Mouse (Mus musculus) lung, postnatal 14 days (tissue): ENCODE results near the gene Ocln.
A peak's percentile ranks its signal among the peaks of the same experiment; 100 is the strongest.

ENCODE experiments used
- DNase-seq: peaks from one replicate; pipeline ENCODE4 v3.0.0; 2021

The Ocln gene

DNA sequence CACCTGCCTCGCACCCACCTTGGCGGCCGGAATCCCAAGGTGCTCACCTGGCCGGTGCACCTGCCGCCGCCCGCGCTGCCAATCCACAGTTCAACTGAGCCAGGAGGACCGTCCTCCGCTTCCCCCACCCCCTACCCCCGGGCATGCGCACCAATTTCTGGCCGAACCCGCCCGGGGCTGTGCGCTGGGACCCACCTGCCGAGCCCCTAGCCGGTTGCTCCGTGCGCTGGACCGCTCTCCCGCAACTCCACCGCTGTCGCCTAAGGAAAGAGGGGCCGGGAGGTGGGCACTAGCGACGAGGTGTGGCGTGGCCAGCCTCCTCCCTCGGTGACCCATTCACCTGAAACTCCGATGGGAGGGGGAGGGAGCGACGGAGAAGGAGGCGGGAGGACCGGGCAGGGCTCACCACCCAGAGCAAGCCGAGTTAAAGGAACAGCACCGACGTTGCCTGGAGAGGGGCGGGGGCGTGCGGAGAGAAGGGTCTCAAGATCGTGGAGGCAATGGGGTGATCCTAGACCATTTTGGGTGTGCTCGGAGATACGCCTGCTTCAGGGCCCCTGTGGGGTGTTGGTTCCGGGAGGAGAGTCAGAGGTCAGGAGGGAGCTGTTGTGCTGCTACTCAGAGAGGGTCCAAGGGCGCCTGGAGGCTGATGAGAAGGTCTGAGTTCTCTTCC is at the start of gene Ocln:
Ocln (minus strand) TSS at position 350 of the 673 bp plus-strand sequence.
- peak; percentile 69 for DNase-seq

DNA sequence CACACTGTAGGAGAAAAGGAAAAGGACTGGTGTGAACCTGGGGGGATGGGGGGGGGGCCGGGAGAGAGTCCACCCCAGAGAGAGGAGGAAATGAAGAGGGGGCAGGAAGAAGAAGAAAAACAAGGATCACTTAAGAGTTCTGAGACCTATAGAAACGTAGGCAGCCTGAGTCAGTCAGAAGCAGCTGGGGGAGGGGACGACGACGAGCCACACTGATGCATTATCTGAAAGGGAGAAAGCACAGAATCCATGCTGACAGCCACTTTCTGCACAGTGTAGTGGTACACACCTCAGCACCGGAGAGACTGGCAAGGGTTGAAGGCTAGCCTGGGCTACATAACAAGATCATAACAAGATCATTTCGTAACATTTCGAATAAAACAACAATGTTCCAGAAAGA is 48.5 kb upstream of the Ocln start:
- no peak for DNase-seq

DNA sequence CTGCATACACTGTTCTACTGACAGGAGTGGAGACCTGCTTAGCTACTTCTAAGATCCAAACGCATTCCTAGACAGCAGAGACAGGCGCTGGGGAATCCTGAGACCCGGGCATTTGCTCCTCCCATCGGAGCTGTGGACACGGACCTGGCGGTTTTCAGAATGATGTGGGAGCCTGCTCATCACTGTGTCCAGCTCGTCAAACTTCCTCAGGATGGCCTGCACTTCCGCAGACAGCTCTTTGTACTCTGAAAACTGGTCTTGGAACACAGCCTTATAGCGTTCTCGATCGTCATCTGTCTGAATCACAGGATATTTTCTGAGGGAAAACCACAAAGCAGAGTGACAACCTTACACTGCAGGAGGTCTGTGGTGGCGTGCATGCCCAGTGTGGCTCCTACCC is 47.8 kb upstream of the Ocln start:
- no peak for DNase-seq

DNA sequence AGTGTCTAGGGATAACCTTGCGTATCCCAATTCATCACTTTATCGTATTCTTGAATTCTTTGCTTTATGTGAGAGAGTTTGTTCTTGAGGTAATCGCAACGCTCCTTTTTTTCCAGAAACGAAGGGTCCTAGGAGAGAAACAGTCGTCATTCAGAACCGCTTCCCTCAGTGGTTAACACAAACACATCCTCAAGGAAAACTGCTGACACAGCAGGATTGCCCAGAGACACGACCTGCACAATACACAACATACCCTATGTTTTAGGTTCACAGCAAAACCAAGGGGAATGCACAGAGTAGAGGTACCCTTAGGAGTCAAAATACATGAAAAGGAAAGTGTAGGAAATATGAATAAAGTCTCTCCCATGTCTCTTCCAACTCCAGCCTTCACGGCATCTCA is 44.8 kb upstream of the Ocln start:
- no peak for DNase-seq

DNA sequence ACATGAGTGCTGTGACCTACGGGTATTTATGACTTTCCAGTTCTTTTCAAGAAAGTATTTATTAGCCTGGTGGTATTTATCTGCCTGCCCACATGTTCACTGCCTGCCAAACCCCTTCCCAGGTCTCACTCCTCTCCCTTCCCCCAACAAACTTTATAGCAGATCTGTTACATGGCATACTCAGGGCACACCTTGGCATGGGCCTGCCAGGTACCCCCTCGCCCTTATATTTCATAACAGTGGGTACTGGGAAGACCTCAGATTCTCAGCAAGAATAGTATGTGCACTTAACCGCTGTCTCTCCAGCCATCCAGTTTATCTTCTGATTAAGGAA is 43.0 kb upstream of the Ocln start:
- DNase-seq, result no peak

DNA sequence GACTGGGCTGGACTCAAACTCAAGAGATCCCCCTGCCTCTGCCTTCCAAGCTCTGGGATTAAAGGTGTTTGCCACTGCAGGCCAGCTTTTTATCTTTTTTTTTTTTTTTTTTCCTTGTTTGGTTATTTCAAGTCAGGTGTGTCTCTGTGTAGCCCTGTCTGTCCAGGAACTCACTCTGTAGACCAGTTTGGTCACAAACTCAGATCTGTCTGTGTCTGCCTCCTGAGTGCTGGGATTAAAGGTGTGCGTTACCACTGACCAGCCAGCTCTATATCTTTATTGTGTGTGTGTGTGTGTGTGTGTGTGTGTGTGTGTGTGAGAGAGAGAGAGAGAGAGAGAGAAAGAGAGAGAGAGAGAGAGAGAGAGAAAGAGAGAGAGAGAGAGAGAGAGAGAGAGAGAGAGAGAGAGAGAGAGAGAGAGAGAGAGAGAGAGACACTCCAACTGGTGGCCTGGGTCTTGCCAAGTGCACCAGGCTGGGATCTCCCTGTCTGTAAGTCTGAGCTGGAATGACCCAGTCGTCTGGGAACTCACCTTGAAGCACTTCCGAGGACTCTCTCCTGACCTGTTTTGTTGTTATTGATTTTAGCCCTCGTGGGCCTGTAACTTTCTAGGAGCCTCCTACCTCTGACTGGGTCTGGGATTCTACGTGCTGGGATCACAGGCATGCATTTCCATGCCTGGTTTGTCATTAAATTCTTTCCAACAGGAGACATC is 42.5 kb upstream of the Ocln start:
- no peak for DNase-seq

DNA sequence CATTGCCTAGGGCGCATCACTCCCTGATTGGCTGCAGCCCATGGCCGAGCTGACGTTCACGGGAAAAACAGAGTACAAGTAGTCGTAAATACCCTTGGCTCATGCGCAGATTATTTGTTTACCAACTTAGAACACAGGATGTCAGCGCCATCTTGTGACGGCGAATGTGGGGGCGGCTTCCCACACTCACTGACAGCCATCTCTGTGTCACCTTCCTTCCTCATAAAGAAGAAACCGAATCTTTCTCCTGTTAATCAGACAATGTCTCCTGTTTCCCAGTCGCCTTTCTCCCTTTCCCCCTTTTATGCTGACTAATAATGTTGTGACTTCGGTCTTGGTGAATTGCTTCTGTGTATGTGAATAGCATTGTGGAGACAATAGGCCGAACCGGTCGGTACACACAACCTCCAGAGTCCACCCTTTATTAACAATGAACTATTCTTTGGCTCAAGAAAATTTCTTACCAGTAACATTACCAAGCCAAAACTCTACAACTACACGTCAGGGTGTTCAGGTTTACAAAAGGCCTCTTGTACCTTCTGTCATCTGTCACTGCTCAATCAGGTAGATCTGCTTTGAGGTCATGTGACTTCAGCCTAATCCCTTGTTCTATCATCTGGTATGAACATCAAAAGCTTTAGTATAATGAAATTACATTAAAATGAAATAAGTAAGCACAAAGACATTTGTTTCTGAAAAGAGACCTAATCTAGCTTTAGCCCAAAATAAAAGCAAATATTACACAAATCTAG is 41.7 kb upstream of the Ocln start:
- DNase-seq, result no peak

DNA sequence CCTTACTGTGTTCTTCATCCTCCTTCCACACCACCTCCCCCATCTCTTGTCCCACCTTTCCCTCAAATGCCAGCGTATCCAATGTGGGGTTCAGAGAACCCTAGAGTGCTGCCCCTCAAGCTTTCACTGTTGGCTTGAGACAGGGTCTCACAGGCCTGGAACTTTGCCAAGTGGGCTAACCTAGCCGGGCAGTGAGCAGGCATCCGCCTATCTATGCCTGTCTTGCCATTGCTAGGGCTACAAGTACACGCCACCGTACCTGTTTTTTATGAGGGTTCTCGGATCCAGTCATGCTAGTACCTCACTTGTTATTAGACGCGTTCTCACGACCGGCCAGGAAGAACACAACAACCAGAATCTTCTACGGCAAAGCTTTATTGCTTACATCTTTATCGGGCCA is 36.1 kb upstream of the Ocln start:
- no peak for DNase-seq

DNA sequence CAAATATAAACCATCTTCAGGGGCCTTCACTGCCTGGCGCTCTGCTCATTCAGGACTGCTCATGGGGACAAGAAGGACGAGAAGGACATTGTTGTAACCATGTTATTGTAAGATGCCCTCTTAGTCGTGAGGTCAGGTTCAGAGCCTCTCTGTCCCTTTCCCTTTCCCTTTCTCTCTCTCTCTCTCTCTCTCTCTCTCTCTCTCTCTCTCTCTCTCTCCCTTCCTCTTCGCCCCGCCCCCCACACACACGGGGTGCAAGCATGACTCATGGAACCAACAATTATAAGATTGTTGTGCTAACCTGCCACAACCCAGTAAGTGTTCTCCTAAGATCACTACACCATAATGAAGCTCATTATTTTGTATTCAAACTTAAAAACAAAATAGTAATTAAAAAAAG is 29.6 kb upstream of the Ocln start:
- no peak for DNase-seq

DNA sequence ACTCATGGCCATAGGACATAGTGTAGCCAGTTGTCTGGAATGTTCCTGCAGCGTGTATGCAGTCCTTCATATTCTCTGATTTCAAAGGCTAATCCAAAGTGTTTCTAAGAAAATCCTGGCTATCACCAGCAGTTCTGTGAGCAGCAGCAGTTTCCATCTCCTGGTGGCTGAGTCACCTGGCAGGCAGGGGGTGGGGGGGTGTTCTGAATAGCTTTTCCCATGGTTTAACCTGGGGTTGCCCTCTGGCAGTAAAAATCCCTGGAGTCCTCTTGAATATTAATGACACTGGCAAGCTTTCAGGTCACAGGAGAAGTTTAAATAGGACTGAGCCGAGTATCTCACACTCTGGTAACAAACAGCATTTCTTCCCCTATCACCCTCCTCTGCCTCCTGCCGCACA is 29.2 kb upstream of the Ocln start:
- no peak for DNase-seq

DNA sequence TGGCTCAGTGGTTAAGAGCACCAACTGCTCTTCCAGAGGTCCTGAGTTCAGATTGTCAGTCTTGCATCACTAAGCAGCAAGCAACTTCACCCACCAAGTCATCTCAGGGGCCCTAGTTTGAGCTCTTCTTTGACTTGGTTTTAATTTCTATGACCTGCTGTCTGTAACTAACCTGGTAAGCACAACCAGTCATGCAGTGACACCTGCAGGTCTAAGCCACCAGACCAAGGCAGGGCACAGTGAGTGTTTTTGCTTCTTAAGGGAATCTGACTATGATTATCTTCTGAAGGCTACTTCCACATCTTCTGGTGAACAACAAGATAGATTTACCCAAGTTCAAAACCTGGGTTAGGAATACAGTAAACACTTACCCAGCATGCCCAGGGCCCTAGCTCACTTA is 27.4 kb upstream of the Ocln start:
- DNase-seq, result no peak

DNA sequence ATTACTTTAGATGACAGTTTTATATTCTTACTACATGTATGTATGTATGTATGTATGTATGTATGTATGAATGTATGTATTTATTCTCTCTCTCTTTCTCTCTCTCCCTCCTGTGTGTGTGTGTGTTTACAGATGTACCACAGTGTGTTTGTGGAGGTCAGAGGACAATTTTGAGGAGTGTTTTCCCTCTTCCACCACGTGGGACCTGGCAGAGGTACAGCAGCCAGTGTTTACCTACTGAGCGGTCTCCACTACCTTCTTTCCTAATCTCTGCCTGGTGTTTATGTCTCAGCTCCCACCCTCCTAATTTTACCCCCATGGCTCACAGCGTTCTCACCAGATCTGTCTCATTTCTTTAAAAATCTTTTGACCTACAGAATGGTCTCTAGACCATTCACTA is 26.7 kb upstream of the Ocln start:
- DNase-seq, result no peak

DNA sequence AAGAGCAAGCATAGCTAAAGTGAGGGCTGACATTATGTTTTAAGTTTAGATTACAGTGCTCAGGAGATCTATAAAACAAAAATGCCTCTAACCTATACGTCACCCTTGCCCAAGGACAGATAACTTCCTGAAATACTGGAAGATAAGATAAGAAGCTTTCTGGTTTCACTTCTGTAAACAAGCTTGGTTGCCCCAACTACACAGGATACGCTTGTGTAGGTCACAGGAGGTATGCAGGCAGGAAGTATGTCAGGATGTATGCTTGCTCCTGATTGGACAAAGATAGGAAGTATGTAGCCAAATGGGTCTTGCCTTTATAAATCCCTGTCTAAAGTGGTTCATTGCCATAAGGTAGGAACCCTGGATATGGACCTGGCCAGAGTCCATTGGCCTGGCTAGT is 23.4 kb upstream of the Ocln start:
- DNase-seq, result no peak

DNA sequence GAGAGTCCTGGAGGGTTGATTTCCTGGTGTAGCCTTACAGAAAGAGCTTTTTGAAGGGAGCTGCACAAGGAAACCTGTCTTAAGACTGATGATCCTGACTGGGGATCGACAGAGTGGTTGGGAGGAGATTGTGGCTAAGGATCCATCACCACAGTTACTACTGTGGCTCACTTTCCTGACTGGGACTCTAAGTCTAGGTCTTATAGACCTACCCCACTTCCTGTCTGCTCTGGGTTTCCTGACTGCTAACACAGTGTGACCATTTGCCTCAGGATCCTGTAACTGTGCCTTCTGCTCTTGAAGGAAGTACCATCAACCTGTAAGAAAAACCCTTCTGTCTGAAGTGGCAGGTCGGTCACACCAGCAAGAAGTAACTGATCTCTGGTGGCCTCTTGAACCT is 18.2 kb upstream of the Ocln start:
- no peak for DNase-seq

DNA sequence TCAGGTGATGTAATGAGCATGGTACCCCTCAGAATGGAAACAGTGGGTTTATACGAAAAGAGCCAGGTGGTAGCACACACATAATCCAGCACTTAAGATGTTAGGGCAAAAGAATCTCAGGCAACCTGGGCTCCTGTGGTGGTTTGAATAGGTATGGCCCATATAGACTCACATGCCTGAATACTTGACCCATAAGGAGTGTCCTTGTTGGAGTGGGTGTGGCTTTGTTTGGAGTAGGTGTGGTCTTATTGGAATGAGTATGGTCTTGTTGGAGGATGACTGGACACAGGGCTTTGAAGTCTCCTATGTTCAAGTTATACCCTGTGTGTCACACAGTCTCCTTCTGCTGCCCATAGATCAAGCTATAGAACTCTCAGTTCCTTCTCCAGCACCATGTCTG is 15.8 kb upstream of the Ocln start:
- DNase-seq, result no peak

DNA sequence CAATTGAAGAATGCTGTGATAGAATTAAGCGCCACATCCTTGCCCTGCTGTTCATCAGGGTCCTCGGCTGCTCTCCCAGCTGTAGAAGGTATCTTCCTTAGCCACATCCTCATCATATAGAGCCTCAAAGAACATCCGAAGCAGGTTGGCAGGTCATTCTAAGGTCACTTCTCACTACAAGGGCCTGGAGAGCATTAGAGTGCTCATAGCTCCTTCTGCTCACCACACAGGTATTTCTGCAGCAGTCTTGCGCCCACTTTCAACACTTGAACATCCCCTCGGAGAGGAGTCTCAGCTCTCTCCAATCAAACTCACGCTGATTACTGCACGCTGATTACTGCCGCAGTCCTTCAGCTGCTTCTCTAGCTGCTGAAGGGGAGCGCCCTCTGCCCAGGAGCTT is 6.9 kb upstream of the Ocln start:
- no peak for DNase-seq

DNA sequence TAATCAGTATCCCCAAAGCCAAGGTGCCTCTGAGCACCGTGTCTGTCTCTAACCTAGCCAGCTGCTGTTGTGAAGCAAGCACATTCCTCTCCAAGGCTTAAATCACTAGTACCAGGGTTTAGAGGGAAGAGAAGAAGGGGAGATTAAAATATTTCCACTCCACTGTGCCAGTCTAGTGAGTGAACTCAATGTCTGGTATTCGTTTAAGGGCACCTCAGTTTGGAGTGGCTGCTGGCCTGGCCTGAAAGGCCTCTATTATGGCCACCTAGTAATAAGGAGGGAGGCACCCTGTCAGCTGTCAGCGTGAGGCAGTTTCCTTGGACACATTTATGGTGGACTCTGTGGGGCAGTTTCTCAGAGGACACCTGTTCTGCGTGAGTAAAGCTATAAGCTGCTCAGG is 4.5 kb upstream of the Ocln start:
- DNase-seq, result no peak

DNA sequence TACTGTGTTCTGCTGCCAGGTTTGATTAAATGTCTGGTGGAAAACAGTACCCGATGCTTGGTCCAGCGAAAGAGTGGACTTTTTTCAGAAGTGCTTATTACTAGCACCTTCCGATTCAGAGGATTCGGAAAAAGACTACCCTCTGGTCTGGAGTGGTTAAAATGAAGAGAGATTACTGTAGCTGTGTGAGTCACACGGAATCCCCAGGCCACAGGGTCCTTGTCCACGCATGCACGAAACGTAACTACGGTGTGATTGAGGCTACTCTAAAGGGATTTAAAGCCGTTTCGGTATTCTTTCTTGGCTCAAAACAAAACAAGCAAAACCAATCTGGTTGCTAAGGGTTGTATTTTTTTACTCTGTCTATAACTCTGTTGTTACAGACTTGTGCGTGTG is 522 bp upstream of the Ocln start:
- no peak for DNase-seq

DNA sequence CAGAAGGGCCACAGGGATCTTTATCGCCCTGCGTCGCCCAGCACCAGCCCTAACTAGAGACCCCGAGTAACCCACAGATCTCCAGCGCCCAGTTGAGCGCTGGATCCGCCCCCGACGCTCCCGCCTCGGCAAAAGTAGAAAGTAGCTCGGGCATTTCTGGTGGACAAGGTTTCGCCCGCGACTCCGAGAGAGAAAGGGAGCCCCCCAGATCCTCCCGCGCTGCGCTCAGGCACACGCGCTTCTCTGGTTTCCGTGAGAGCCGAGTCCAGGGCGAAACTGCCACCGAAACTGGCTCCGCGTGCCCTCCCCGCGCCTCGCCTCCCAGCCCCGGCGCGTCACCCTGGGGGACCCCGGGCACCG is 529 bp downstream of the Ocln start:
- DNase-seq, result peak; percentile 15

DNA sequence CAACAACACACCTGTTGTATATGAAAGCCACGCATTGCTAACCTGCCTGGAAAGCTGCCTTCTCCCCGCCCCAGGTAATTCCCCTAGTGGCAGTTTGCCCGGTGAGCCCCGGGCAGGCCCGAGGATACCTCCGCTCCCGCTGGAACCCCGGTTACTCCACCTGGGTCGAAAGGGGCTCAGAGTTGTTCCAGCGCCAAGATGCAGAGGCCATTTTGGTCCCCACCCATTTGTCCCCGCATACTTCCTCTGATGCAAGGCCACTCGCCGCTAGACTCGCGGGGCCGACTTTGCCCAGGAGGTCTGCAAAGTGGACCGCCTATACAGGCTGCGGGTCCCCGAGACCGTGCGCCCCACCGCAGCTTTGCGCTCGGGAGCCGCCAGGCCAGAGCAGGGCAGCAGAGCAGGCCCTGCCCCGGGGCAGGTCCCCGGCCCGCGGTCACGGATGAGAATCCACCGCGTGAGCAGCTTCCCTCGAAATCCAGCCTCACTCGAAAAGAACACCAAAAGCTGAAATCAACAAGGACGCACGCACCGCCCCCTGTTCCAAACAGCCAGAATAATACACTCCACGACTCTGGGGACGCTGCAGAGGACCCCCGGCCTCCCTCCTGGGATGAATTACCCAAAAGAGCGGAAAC is 1.0 kb downstream of the Ocln start:
- DNase-seq, result peak; percentile 42

DNA sequence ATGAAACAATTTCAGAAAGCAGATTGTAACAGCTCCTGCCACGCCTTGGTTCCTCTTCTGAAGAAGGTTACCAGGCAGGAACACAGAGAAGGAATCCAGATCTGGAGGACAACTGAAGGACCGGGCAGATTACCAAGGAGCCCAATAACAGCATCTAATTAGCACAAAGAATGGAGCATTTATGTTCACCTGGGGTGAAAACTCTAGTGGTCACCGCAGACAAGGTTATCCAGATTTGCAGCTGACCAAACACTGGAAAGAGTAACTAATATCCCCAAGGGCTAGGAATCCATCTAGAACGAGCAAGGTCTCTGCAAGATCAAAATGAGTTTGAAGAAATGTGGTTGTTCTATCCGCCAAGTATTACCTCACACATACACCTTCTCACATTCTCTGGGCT is 5.2 kb downstream of the Ocln start:
- DNase-seq, result no peak

DNA sequence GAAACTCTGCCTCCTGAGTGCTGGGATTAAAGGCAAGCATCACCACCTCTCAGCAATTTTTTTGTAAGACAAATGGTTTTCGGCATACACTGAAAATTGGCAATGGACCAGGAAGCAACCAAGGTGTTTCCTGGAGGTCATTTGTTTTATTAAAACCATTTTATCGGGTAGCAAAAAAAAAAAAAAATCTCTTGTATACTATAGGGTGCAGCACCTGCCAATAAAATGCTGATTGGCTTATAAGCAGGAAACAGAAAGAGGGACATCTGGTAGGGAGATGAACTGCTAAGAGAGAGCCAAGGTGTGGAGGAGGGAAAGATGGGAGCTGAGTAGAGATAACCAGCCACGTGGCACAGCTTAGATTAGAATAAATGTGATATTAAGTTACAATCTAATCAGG is 7.0 kb downstream of the Ocln start:
- no peak for DNase-seq

DNA sequence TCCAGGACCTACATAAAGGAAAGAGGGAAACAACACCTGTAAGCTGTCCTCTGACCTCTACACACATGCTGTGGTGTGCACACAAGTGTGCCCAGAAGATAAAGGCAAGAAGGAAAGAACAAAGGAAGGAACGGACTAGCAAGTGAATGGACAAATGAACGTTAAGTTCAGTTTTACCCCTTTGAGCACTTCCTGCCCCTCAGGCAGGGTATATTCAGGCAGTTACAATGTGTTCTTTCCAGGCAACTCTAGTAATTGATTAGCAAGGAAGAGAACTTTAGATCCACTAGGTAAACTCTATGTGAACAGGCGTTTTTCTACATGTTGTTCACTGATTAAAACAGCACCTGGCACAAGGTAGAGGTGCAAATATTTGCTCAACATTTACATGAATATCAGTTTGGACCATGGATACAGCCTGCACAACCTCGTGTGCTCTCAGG is 8.3 kb downstream of the Ocln start:
- DNase-seq, result no peak
